Mouse (Mus musculus) liver, embryonic 13.5 days (tissue): ENCODE data around the gene Rpf1. TPM values are rescaled to one million over a fixed set of nuclear protein-coding genes. Genes with fewer than 3 reads are reported as not detected.

ENCODE experiments used
- ATAC-seq: fragments of 200-750 bp; cut with Nextera tagmentation; 2 replicates; pipeline ENCODE4 v1.8.0; 2017; ENCODE audit warnings: low read depth, mild to moderate bottlenecking, moderate number of reproducible peaks, moderate library complexity
- DNase-seq: peaks from one replicate; pipeline ENCODE4 v3.0.0; 2022
- H3K27ac ChIP-seq: fragments of 300-500 bp; sonication (generic); 2 replicates; pipeline ENCODE4 v1.5.1; 2015; ENCODE audit warnings: moderate library complexity, mild to moderate bottlenecking, inconsistent platforms
- H3K27me3 ChIP-seq: fragments of 300-500 bp; sonication (generic); 2 replicates; pipeline ENCODE4 v1.6.1; 2015; ENCODE audit warnings: mild to moderate bottlenecking, inconsistent platforms
- H3K36me3 ChIP-seq: fragments of 300-500 bp; sonication (generic); 2 replicates; pipeline ENCODE4 v1.6.1; 2015; ENCODE audit warnings: mild to moderate bottlenecking, inconsistent platforms
- H3K4me1 ChIP-seq: fragments of 300-500 bp; sonication (generic); replicated peaks from 2 replicates; pipeline ENCODE4 v1.6.1; 2015; ENCODE audit warnings: inconsistent platforms
- H3K4me2 ChIP-seq: fragments of 300-500 bp; sonication (generic); 2 replicates; pipeline ENCODE4 v1.6.1; 2015; ENCODE audit warnings: inconsistent platforms, mild to moderate bottlenecking, moderate library complexity
- H3K4me3 ChIP-seq: fragments of 300-500 bp; sonication (generic); replicated peaks from 2 replicates; pipeline ENCODE4 v1.5.1; 2015; ENCODE audit warnings: mild to moderate bottlenecking, inconsistent platforms
- H3K9ac ChIP-seq: fragments of 300-500 bp; sonication (generic); 2 replicates; pipeline ENCODE4 v1.6.1; 2015; ENCODE audit warnings: mild to moderate bottlenecking, inconsistent platforms
- H3K9me3 ChIP-seq: fragments of 300-500 bp; sonication (generic); replicated peaks from 2 replicates; pipeline ENCODE4 v1.6.1; 2016; ENCODE audit warnings: inconsistent platforms
- WGBS: fragments of 180-500 bp; shearing (Covaris S2); methylation state at CpG from one replicate; pipeline ENCODE4 v1.1.7; 2015; ENCODE audit not compliant: insufficient replicate concordance; 5-methylcytosine and 5-hydroxymethylcytosine counted together
- polyA plus RNA-seq: library from polyadenylated mRNA; unstranded; fragments of >200 nt; fragmentation: Nextera tagmentation; extraction: Ambion mirVana; gene quantifications from 2 replicates; pipeline ENCODE4 v1.2.1, GENCODE M21; 2015

Rpf1 gene
- polyA plus RNA-seq: 41.5 and 52.6 TPM in 2 replicates

DNA sequence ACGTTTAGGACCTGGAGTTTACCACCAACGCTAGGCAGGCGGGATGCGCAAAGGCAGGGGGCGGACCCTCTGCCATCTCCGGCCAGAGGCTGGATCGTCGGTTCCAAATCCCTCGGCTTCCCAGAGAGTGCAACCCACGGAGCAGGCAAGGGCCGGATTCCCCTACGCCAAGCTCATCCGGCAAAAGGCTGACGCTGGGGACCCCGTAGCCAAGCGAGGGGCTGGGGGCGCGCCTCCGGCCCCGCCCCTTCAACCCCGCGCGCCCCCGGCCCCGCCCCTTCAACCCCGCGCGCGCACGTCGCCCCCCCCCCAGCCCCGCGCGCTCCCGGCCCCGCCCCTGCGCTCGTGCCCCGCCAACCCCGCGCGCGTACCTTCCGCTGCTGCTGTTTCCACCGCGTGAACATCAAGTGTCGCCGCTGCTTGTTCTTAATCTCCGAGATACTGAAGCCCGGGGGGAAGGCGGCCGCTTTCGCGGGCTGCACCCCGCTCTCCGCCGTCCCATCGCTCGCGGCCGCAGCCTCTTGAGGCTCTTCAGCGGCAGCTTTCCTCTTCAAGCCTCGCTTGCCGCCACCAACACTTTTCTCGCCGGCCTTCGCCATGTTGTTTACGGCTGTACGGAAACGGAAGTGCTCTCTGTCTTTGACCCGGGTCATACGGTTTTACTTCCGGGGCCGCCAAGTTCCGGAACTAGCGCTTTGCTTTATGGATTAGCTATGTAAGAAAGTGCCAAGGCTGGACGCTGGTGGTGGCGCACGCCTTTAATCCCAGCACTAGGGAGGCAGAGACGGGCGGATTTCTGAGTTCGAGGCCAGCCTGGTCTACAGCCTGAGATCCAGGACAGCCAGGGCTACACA is at the start of gene Rpf1:
Gene Rpf1 (minus strand): TSS at position 632 of the 854 bp plus-strand sequence.
- Histone ChIP-seq H3K27ac (peak within 1 kb of the TSS; percentile 96), H3K4me2 (peak within 1 kb of the TSS; percentile 91), H3K9me3 (no peaks in the 10 kb centered on the region), H3K27me3 (no peaks in the 10 kb centered on the region), H3K4me1 (peaks cover 14% of the 10 kb centered on the region), H3K4me3 (peak within 1 kb of the TSS; percentile 93), H3K36me3 (peaks cover 21% of the 10 kb centered on the region), H3K9ac (peak within 1 kb of the TSS; percentile 85)
- peak; percentile 96 for ATAC-seq
- under 1% methylated on average over 80 of the region's 82 CpGs for WGBS
- DNase-seq: peak; percentile 83

DNA sequence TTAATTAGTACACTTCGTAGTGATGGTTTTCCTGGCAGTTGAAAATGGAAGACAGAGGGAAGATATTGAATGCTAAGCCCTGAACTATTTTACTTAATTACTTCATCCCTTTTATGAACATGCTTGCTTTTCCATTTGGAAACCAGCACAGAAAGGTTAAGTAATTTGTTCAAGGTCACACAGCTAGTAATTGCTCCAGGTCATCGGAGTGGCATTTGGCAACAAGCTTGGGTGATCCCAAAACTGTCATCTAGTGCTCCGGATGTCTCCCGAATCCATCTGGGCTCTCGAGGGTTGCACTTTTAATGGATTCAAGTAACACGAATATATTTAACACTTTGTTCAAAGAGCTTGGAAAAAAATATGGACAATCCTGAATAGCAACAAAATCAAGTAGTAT is 49.7 kb upstream of the Rpf1 start:
- H3K36me3 ChIP-seq: no peaks in the 10 kb centered on the region
- 65% methylated on average over 6 of the region's 6 CpGs for WGBS
- no peak overlapping the region for H3K9ac ChIP-seq
- no peaks in the 10 kb centered on the region for H3K9me3 ChIP-seq
- peak overlapping the region; percentile 19; the same call in 1 of the 2 replicates for H3K27ac ChIP-seq
- no peaks in the 10 kb centered on the region for H3K27me3 ChIP-seq
- no peak overlapping the region for H3K4me2 ChIP-seq
- no peak for DNase-seq
- H3K4me3 ChIP-seq: no peak overlapping the region
- no peak for ATAC-seq
- no peaks in the 10 kb centered on the region for H3K4me1 ChIP-seq

DNA sequence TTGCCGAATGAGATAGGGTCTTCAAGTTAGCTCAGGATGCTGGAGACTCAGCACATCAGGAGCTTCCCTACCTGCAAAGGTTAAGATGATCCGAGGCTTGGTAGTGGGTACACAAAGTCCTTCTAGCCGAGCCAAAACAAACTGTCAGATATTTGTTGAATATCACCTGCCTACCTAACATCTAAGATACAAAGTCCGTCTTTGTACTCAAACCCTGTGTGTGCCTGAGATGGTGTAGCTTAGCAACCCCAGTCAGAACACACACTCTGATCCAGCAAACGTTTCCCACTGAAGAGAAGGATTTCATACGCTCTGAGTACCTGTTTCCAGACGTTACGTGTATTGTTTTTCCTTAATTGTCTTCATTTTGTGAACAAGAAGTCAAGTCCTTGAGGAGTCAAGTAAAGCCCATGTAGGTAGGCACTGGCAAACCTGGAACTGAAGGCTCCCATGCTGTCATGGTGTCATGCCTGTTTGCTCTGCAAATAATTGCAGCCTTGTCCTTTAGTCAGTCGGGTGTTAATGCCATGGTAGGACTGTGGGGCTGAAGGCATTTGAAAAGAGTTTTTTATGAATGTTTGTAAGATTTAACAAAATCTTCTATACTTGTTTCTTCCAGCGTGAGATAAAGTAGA is 49.0 kb upstream of the Rpf1 start, which contains the start of gene Uox:
Gene Uox (plus strand): TSS at position 279 of the 635 bp plus-strand sequence.
- no peaks in the 10 kb centered on the region for H3K9me3 ChIP-seq
- no peak within 1 kb of the TSS for H3K4me3 ChIP-seq
- WGBS: 64% methylated on average over 10 of the region's 10 CpGs
- H3K4me1 ChIP-seq: no peaks in the 10 kb centered on the region
- peak within 1 kb of the TSS; percentile 37 for H3K27ac ChIP-seq
- ATAC-seq (peak; percentile 77), DNase-seq (no peak)
- no peaks in the 10 kb centered on the region for H3K27me3 ChIP-seq
- no peaks in the 10 kb centered on the region for H3K36me3 ChIP-seq
- H3K9ac ChIP-seq: no peak within 1 kb of the TSS
- H3K4me2 ChIP-seq: no peak within 1 kb of the TSS

DNA sequence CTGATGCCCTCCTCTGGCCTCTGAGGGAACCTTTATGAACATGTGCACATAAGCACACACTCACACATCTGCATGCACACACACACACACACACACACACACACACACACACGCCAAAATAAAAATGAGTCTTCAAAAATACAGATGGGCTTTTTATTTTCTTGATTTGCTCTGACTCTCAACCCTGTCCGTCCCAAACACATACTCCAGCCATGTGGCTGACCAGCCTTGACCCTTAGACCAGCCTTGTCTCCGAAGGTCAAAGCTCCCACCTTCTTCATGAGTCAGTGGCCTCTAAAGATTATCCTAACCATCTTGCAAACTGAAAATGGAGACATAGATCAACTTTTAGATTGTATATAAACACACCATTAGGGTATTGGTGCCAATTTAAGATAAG is 48.4 kb upstream of the Rpf1 start:
- H3K9ac ChIP-seq: no peak overlapping the region
- no peaks in the 10 kb centered on the region for H3K4me1 ChIP-seq
- H3K4me3 ChIP-seq: no peak overlapping the region
- no peaks in the 10 kb centered on the region for H3K9me3 ChIP-seq
- DNase-seq (no peak), ATAC-seq (no peak)
- peak overlapping the region; percentile 37; the same call in 1 of the 2 replicates for H3K27ac ChIP-seq
- no peaks in the 10 kb centered on the region for H3K27me3 ChIP-seq
- no peaks in the 10 kb centered on the region for H3K36me3 ChIP-seq
- WGBS: 56% methylated on average over 3 of the region's 3 CpGs
- no peak overlapping the region for H3K4me2 ChIP-seq

DNA sequence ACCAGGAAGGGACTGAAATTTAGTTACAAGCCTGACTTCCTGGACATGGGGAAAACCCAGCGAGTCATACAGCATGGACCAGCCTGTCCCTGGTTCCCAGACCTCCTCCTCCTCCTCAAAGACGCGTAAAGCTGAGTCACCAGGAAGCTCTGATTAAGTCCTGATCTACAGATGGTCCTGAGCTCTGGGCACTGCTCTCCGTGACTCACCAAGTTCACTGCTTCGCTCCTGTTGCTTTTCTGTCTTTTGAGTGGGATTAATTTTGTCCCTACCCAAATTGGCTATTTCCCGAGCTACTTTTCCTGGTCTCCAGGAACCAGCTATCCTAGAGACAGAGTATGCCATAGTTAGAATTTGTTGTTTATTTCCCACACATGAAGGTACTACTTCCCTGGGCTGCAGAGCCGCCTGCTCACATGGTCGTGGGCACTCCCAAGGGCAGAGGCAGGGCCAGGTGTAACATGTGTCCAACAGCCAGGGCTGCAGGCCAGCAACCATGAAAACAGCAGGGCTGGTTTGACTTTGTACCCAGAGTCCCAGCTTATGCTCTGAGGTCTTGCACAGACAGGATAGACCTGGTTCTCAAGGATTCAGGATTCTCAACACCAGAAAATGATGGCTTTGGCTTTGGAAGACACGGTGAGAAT is 46.8 kb upstream of the Rpf1 start:
- ATAC-seq (peak; percentile 20; the same call in 1 of the 2 replicates), DNase-seq (no peak)
- no peak overlapping the region for H3K4me3 ChIP-seq
- no peak overlapping the region for H3K27ac ChIP-seq
- WGBS: 49% methylated on average over 9 of the region's 9 CpGs
- no peaks in the 10 kb centered on the region for H3K4me1 ChIP-seq
- H3K4me2 ChIP-seq: no peak overlapping the region
- no peaks in the 10 kb centered on the region for H3K36me3 ChIP-seq
- H3K9me3 ChIP-seq: no peaks in the 10 kb centered on the region
- no peak overlapping the region for H3K9ac ChIP-seq
- no peaks in the 10 kb centered on the region for H3K27me3 ChIP-seq

DNA sequence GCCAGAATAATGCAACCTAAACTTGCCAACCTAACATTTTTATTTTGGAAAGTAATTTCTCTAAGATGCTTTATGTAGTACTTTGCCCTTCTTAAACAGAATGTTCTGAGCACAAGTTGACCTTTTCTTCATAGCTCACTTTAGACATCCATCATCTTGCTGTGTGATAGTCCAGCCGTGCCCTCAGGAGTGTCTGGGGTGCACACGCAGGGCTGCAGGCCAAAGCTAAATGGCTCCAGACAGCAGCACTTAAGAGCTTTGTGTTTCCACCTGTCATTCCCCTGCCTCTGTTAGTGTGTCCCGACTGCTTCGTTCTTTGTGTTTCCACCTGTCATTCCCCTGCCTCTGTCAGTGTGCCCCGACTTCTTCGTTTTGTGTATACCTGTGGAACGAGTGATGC is 46.1 kb upstream of the Rpf1 start:
- Histone ChIP-seq H3K27me3 (no peaks in the 10 kb centered on the region), H3K27ac (no peak overlapping the region), H3K4me2 (no peak overlapping the region), H3K4me1 (no peaks in the 10 kb centered on the region), H3K36me3 (no peaks in the 10 kb centered on the region), H3K4me3 (no peak overlapping the region), H3K9ac (no peak overlapping the region), H3K9me3 (no peaks in the 10 kb centered on the region)
- no peak for DNase-seq
- WGBS: 77% methylated on average over 7 of the region's 7 CpGs
- ATAC-seq: no peak

DNA sequence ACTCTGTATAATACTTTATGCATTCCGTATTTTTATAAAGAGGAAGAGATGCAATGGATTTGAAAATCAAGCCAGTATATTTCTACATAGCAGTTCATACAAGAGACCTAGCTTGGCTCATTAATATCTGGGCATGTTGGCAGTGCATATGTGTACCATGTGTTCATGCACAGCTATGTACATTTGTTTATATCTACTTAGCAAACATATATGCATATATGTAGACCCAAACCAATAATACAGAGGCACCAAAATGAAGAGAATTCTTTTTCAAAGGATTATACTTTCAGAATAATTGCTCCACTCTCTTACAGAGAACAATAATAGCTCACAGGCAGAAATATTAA is 43.8 kb upstream of the Rpf1 start:
- no peaks in the 10 kb centered on the region for H3K4me1 ChIP-seq
- no peak for DNase-seq
- no peak for ATAC-seq
- no peak overlapping the region for H3K27ac ChIP-seq
- no peak overlapping the region for H3K9ac ChIP-seq
- no peaks in the 10 kb centered on the region for H3K9me3 ChIP-seq
- 71% methylated on average over 1 of the region's 1 CpGs for WGBS
- H3K4me2 ChIP-seq: no peak overlapping the region
- no peaks in the 10 kb centered on the region for H3K27me3 ChIP-seq
- H3K36me3 ChIP-seq: no peaks in the 10 kb centered on the region
- no peak overlapping the region for H3K4me3 ChIP-seq

DNA sequence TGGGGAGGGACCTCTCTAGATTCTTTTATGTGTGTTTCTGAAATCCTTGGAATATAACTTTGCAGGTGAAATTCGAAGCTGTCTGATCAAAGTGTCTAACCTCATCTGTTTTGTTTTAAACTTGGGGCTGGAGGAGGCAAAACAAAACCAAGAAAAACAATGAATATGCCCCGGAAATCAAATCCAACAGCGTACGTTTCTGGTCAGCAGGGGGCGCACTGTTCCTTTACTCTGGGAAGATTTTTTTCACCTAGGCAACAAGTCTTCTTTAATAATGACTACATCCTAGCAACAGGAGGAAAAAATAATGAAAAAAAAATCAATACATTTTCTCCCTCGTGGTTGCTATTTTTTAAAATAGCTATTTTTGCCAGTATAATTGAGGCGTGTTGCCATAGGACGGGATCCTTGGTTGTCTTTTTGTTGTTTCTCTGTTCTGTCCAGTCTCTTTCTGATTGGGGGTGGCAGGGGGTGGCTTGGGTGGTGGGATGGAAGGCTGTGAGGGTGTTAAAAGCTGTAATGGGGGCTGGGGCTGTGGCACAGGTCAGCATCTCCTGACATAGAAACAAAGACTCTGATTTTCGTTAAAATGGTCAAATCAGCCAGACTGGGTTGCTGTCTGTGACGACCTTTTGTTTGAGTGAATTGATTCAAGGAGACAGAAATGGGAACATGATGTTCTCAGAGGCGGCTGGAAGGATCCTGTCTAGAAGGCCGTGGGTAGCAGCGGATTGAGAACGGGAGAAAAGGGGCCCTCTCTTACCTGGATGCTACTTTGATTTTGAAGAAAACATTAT is 43.2 kb upstream of the Rpf1 start:
- no peak overlapping the region for H3K9ac ChIP-seq
- H3K27me3 ChIP-seq: no peaks in the 10 kb centered on the region
- ATAC-seq: no peak
- no peak overlapping the region for H3K4me2 ChIP-seq
- no peaks in the 10 kb centered on the region for H3K4me1 ChIP-seq
- no peaks in the 10 kb centered on the region for H3K9me3 ChIP-seq
- peak; percentile 44 for DNase-seq
- no peak overlapping the region for H3K27ac ChIP-seq
- no peak overlapping the region for H3K4me3 ChIP-seq
- no peaks in the 10 kb centered on the region for H3K36me3 ChIP-seq
- 33% methylated on average over 14 of the region's 14 CpGs for WGBS

DNA sequence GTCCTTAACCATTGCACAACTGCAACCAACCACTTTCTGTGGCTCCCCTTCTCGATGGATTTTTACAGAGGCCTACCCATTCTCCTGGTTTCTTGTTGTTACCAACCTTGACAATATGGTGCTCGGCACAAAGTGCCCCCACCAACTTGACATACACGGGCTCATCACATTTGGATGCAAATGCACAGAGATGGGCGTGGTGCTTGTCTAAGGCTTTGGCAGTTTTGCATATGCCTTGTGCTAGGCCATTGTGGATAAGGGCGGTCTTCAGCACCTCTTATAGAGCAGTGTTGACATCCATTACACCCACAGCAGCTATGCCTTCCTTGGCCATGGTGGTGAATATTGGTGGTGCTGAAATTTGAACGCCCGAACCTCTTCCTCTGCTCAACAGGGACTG is 41.7 kb upstream of the Rpf1 start:
- Histone ChIP-seq H3K27me3 (no peaks in the 10 kb centered on the region), H3K4me3 (no peak overlapping the region), H3K4me2 (no peak overlapping the region), H3K27ac (no peak overlapping the region), H3K9ac (no peak overlapping the region), H3K9me3 (no peaks in the 10 kb centered on the region), H3K4me1 (no peaks in the 10 kb centered on the region), H3K36me3 (no peaks in the 10 kb centered on the region)
- WGBS: 73% methylated on average over 7 of the region's 7 CpGs
- ATAC-seq (no peak), DNase-seq (no peak)

DNA sequence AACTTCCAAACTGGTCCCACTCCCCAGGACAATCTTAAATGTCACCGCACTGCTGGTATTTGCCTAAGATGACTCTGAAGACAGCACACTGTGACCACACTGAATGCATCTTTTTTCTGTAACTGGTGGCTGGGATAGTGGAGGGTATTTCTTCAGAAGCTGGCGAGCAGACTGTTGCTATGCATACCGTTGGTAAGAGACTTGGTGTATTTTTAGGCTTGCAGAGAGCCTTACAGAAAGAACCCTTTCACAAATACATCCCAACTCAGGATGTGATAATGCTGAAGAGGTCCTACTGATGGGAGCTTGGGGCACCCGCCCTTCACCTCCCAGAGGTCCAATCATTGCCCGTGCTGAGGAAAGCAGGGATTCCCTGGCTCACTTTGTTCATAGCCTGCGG is 36.3 kb upstream of the Rpf1 start:
- 67% methylated on average over 6 of the region's 6 CpGs for WGBS
- Histone ChIP-seq H3K9me3 (no peaks in the 10 kb centered on the region), H3K4me1 (no peaks in the 10 kb centered on the region), H3K4me2 (no peak overlapping the region), H3K27me3 (no peaks in the 10 kb centered on the region), H3K4me3 (no peak overlapping the region), H3K36me3 (no peaks in the 10 kb centered on the region), H3K27ac (no peak overlapping the region), H3K9ac (no peak overlapping the region)
- no peak for ATAC-seq
- DNase-seq: no peak

DNA sequence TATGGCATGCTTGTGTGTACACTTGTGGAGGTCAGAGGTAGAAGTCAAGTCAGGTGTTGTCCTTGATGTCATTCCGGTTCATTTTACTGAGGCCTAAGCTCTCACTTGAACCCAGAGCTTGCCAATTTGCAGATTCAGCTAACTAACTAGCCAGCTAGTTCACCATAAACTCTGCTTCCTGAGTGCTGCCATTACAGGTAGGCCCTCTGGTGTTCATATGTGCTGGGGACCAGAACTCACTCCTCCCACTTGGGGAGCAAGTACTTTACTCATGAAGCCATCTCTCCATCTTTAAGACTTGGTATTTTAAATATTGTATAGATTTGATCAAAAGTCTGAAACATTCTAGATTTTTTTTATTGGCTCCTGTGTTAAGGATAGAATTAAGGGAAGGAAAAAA is 35.3 kb upstream of the Rpf1 start:
- Histone ChIP-seq H3K27me3 (no peaks in the 10 kb centered on the region), H3K9me3 (no peaks in the 10 kb centered on the region), H3K4me2 (no peak overlapping the region), H3K4me3 (no peak overlapping the region), H3K36me3 (no peaks in the 10 kb centered on the region), H3K9ac (no peak overlapping the region), H3K4me1 (no peaks in the 10 kb centered on the region), H3K27ac (no peak overlapping the region)
- DNase-seq: no peak
- 70% methylated on average over 1 of the region's 1 CpGs for WGBS
- ATAC-seq: no peak
